Mouse (Mus musculus): ENCODE results near the gene Gm21985.
"Not testable (repeated sequence)": the region's sequence is repeated elsewhere in the genome, so short reads cannot be mapped to it uniquely, and the experiment has no call there.

The Gm21985 gene

GRCm38 (mm10) chr2:112265448-112266241 is 469 bp upstream of the Gm21985 start, which contains the start of gene Slc12a6:
TSS of gene Slc12a6 (plus strand) at chr2:112265825.
- DNase-seq = peak; percentile 91 to 94

GRCm38 (mm10) chr2:112266780-112267179 is 666 bp downstream of the Gm21985 start:
- peak in 1 of 2 experiments; percentile 34 for DNase-seq

- no peak for DNase-seq
These were observed 1.6 kb downstream of the Gm21985 start for GRCm38 (mm10) chr2:112267547-112268269.

GRCm38 (mm10) chr2:112270011-112270410 is 3.9 kb downstream of the Gm21985 start:
- DNase-seq = no peak

- no peak for DNase-seq
These were observed 6.8 kb downstream of the Gm21985 start for GRCm38 (mm10) chr2:112272909-112273308.

GRCm38 (mm10) chr2:112273474-112273873 is 7.4 kb downstream of the Gm21985 start:
- no peak for DNase-seq

GRCm38 (mm10) chr2:112276870-112277269 is 10.8 kb downstream of the Gm21985 start:
- no peak for DNase-seq

GRCm38 (mm10) chr2:112282846-112283245 is 16.7 kb downstream of the Gm21985 start:
- no peak for DNase-seq

- DNase-seq = no peak
These were observed 18.4 kb downstream of the Gm21985 start for GRCm38 (mm10) chr2:112284363-112285030.

- DNase-seq = no peak
These were observed 18.9 kb downstream of the Gm21985 start for GRCm38 (mm10) chr2:112285031-112285390.

GRCm38 (mm10) chr2:112286062-112286461 is 19.9 kb downstream of the Gm21985 start:
- DNase-seq = not testable (repeated sequence)

GRCm38 (mm10) chr2:112287059-112287458 is 20.9 kb downstream of the Gm21985 start:
- DNase-seq = no peak

GRCm38 (mm10) chr2:112289507-112289906 is 23.4 kb downstream of the Gm21985 start:
- DNase-seq = no peak

GRCm38 (mm10) chr2:112292823-112293222 is 26.7 kb downstream of the Gm21985 start:
- no peak for DNase-seq

- no peak for DNase-seq
These were observed 30.1 kb downstream of the Gm21985 start for GRCm38 (mm10) chr2:112296211-112296610.

GRCm38 (mm10) chr2:112298221-112298620 is 32.1 kb downstream of the Gm21985 start:
- DNase-seq = no peak

- DNase-seq = no peak
These were observed 42.6 kb downstream of the Gm21985 start for GRCm38 (mm10) chr2:112308671-112309070.

GRCm38 (mm10) chr2:112309161-112309600 is 43.1 kb downstream of the Gm21985 start:
- peak in 1 of 2 experiments; percentile 20 for DNase-seq

- DNase-seq = no peak
These were observed 49.5 kb downstream of the Gm21985 start for GRCm38 (mm10) chr2:112315638-112316037.

GRCm38 (mm10) chr2:112318227-112318626 is 52.1 kb downstream of the Gm21985 start:
- no peak for DNase-seq

- DNase-seq = no peak
These were observed 52.8 kb downstream of the Gm21985 start for GRCm38 (mm10) chr2:112318905-112319304.

- DNase-seq = no peak
These were observed 62.1 kb downstream of the Gm21985 start for GRCm38 (mm10) chr2:112328069-112328777.

Data from cerebellum, postnatal 36 days (tissue).